Mouse (Mus musculus) heart, postnatal 36 days (tissue): ENCODE data around the gene Asb18. TPM values are rescaled to one million over a fixed set of nuclear protein-coding genes. Genes with fewer than 3 reads are reported as not detected.

Source experiments
- DNase-seq, 2 experiments: peaks; one replicate each; pipeline ENCODE4 v3.0.0; 2021 to 2022
- intact Hi-C: fragments of 180-260 bp; cut with DNase I; formaldehyde crosslinking; loops from one replicate; pipeline ENCODE4 v1.15.1; 2025
- total RNA-seq, 2 experiments: library from RNA; stranded (reverse); gene quantifications; 2 replicates each; pipeline ENCODE4 v1.2.3; 2021

Gene Asb18
- total RNA-seq, 2 experiments from 2014 or later, result 14.3 to 20.5 TPM

GRCm38 (mm10) chr1:89913611-89914010, 100.9 kb downstream of the Asb18 start:
- intact Hi-C loops, result no loop called here
- DNase-seq, result no peak

- intact Hi-C loops, result no loop called here
Observed at GRCm38 (mm10) chr1:89912392-89912791, 102.1 kb downstream of the Asb18 start.

GRCm38 (mm10) chr1:89909796-89910195, 104.7 kb downstream of the Asb18 start:
- no peak for DNase-seq
- intact Hi-C loops, result no loop called here

More at GRCm38 (mm10) chr1:89912392-89912791, 102.1 kb downstream of the Asb18 start:
- DNase-seq, result no peak

GRCm38 (mm10) chr1:89902641-89903040, 111.8 kb downstream of the Asb18 start:
- intact Hi-C loops, result no loop called here
- DNase-seq, result no peak

GRCm38 (mm10) chr1:89902236-89902635, 112.2 kb downstream of the Asb18 start:
- no peak for DNase-seq
- intact Hi-C loops, result no loop called here

- intact Hi-C loops, result no loop called here
- DNase-seq, result no peak
Observed at GRCm38 (mm10) chr1:89901381-89901780, 113.1 kb downstream of the Asb18 start.

Other genes with a start within 250 kb of the Asb18 start
- not detected for gene Gbx2, start 83.5 kb downstream of the Asb18 start, total RNA-seq
- gene Iqca, start 138.7 kb upstream of the Asb18 start, total RNA-seq, result not detected
- gene Ackr3, start 189.3 kb upstream of the Asb18 start, total RNA-seq, result 10 to 100 TPM; 56.4 to 92.5 TPM